Mouse (Mus musculus): Measurements from ENCODE around the gene Kif16b. TPM values are rescaled to one million over a fixed set of nuclear protein-coding genes. Genes with fewer than 3 reads are reported as not detected.
A peak's percentile ranks its signal among the peaks of the same experiment; 100 is the strongest.

Kif16b gene
- polyA plus RNA-seq, 1 experiment from 2014 or later = 8.0 TPM

DNA sequence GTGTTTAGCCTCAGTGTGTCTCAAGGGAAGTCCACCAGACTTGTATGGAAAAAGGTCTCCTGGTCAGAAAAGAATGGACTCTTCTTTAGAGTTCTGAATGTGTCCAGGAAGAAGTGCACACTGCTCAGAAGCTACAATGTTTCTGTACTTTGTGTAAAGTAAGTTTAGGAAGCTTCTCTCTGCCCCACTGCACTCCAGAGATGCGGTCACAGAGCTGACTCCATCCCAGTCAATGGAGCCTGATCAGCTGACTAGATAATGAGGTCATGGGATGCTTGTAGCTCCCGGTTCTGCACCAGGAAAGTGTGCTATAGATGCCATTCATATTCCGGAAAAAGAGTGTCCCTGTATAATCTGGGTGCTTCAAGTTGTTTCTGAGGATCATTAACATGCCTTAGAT is 7.9 kb upstream of the Kif16b start:
- no peak for DNase-seq (ENCODE audit: low spot score)
- no peaks in the 10 kb centered on the region for H3K4me1 ChIP-seq (replicated peaks; ENCODE audit: control insufficient read depth, insufficient read depth)
- TF ChIP-seq CTCF (IDR thresholded peaks at IDR 0.05; ENCODE audit: low read depth) = no peak
- TF ChIP-seq EP300 (optimal IDR thresholded peaks at IDR 0.05) = no peak
- H3K27me3 ChIP-seq (ENCODE audit: control insufficient read depth, insufficient read depth, low read length) = no peaks in the 10 kb centered on the region
- no peak overlapping the region for H3K4me3 ChIP-seq (ENCODE audit: low read depth, low read length)
- no peaks in the 10 kb centered on the region for H3K36me3 ChIP-seq (ENCODE audit: control insufficient read depth, insufficient read depth, low read length)
- H3K27ac ChIP-seq (replicated peaks) = no peak overlapping the region
- 71% methylated on average over 3 of the region's 3 CpGs for WGBS
- no peaks in the 10 kb centered on the region for H3K9me3 ChIP-seq (ENCODE audit: control insufficient read depth, low read length)
- no peak for ATAC-seq (ENCODE audit: low FRiP score, low TSS enrichment)
- no peak overlapping the region for H3K4me2 ChIP-seq (replicated peaks; ENCODE audit: low read depth)
- H3K9ac ChIP-seq (ENCODE audit: low read length) = no peak overlapping the region

DNA sequence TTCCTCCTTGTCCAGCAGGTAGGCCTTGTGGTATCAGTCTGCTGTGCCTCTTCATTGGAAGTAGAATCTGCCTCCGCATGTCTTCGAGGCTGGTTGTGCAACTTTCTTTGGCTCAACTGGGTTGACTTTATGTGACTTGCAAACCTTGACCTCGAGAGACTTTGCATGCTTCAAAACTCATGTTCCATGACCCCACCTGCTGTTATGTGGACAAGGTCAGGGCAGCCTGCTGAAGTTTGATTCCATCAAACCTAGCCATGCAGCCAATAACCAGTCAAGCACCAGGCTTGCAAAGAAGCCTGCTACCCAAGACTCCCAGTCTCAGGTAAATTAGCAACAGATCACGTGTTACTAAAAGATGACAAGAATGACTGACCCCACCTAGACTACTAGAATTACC is 5.7 kb upstream of the Kif16b start:
- Histone ChIP-seq H3K9me3 (ENCODE audit: control insufficient read depth, low read length) (no peaks in the 10 kb centered on the region), H3K27me3 (ENCODE audit: control insufficient read depth, insufficient read depth, low read length) (no peaks in the 10 kb centered on the region), H3K4me3 (ENCODE audit: low read depth, low read length) (no peak overlapping the region), H3K4me2 (replicated peaks; ENCODE audit: low read depth) (no peak overlapping the region), H3K9ac (ENCODE audit: low read length) (no peak overlapping the region), H3K36me3 (ENCODE audit: control insufficient read depth, insufficient read depth, low read length) (no peaks in the 10 kb centered on the region), H3K27ac (replicated peaks) (no peak overlapping the region), H3K4me1 (replicated peaks; ENCODE audit: control insufficient read depth, insufficient read depth) (peaks cover 2% of the 10 kb centered on the region; the same call in 1 of the 2 replicates)
- no peak for ATAC-seq (ENCODE audit: low FRiP score, low TSS enrichment)
- DNase-seq (ENCODE audit: low spot score) = no peak
- TF ChIP-seq CTCF (IDR thresholded peaks at IDR 0.05; ENCODE audit: low read depth) = no peak
- TF ChIP-seq EP300 (optimal IDR thresholded peaks at IDR 0.05) = no peak
- WGBS = 87% methylated on average over 4 of the region's 4 CpGs

GRCm38 (mm10) chr2:142902905-142903895 is 1.9 kb upstream of the Kif16b start:
- Histone ChIP-seq H3K4me2 (replicated peaks; ENCODE audit: low read depth) (peak overlapping the region; percentile 69), H3K4me1 (replicated peaks; ENCODE audit: control insufficient read depth, insufficient read depth) (peaks cover 4% of the 10 kb centered on the region; the same call in 1 of the 2 replicates), H3K27me3 (ENCODE audit: control insufficient read depth, insufficient read depth, low read length) (no peaks in the 10 kb centered on the region), H3K36me3 (ENCODE audit: control insufficient read depth, insufficient read depth, low read length) (no peaks in the 10 kb centered on the region), H3K9me3 (ENCODE audit: control insufficient read depth, low read length) (no peaks in the 10 kb centered on the region), H3K4me3 (ENCODE audit: low read depth, low read length) (peak overlapping the region; percentile 42), H3K9ac (ENCODE audit: low read length) (peak overlapping the region; percentile 60), H3K27ac (replicated peaks) (peak overlapping the region; percentile 78)
- 2% methylated on average over 34 of the region's 34 CpGs for WGBS
- peak; percentile 98 for ATAC-seq (ENCODE audit: low FRiP score, low TSS enrichment)
- peak; percentile 96 for DNase-seq (ENCODE audit: low spot score)
- TF ChIP-seq EP300 (optimal IDR thresholded peaks at IDR 0.05) (no peak), CTCF (IDR thresholded peaks at IDR 0.05; ENCODE audit: low read depth) (peak; percentile 18; the same call in 1 of the 2 replicates)

DNA sequence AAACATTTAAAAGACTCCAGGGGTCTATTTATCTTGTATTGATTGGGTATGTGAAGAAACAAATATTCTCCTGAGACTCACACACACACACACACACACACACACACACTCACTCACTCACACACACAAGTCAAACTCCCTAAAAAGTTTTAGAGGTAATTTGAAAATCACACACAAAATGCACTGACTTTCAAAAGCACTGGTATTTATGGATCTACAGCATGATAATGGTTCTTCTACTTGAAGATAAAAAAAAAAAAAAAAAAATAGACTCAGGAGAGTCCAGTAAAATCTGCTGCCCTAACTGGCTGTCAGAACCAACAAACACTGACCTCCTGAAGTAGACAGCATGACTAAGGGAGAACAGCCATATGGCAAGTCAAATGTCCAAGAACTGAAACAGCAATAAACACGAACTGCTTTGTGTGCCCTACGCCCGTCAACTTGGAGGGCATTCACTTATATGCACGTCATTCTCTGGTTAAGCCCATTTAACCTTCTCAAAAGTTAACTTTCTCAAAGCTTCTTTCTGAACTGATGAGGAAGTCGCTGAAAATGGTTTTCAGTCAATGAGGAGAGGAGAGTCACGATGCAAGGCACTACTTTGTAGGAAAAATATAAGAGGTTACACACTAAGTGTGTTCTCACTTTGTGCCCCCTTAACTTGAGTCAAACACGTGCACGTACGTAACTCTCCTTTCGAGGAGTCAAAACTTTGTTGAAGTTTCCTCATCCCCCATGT is 1.0 kb downstream of the Kif16b start:
- TF ChIP-seq CTCF (IDR thresholded peaks at IDR 0.05; ENCODE audit: low read depth) (no peak), EP300 (optimal IDR thresholded peaks at IDR 0.05) (no peak)
- ATAC-seq (ENCODE audit: low FRiP score, low TSS enrichment) (no peak), DNase-seq (ENCODE audit: low spot score) (no peak)
- no peaks in the 10 kb centered on the region for H3K27me3 ChIP-seq (ENCODE audit: control insufficient read depth, insufficient read depth, low read length)
- H3K36me3 ChIP-seq (ENCODE audit: control insufficient read depth, insufficient read depth, low read length) = no peaks in the 10 kb centered on the region
- peak overlapping the region; percentile 58 for H3K27ac ChIP-seq (replicated peaks)
- peaks cover 4% of the 10 kb centered on the region; the same call in 1 of the 2 replicates for H3K4me1 ChIP-seq (replicated peaks; ENCODE audit: control insufficient read depth, insufficient read depth)
- H3K9me3 ChIP-seq (ENCODE audit: control insufficient read depth, low read length) = no peaks in the 10 kb centered on the region
- peak overlapping the region; percentile 80 for H3K4me3 ChIP-seq (ENCODE audit: low read depth, low read length)
- H3K4me2 ChIP-seq (replicated peaks; ENCODE audit: low read depth) = peak overlapping the region; percentile 93
- H3K9ac ChIP-seq (ENCODE audit: low read length) = peak overlapping the region; percentile 79
- 25% methylated on average over 10 of the region's 10 CpGs for WGBS

GRCm38 (mm10) chr2:142893780-142894179 is 7.6 kb downstream of the Kif16b start:
- no peak overlapping the region for H3K9ac ChIP-seq (ENCODE audit: low read length)
- no peak for TF ChIP-seq EP300 (optimal IDR thresholded peaks at IDR 0.05)
- TF ChIP-seq CTCF (IDR thresholded peaks at IDR 0.05; ENCODE audit: low read depth) = no peak
- no peak overlapping the region for H3K4me3 ChIP-seq (ENCODE audit: low read depth, low read length)

More at GRCm38 (mm10) chr2:142893780-142894179, 7.6 kb downstream of the Kif16b start:
- no peaks in the 10 kb centered on the region for H3K27me3 ChIP-seq (ENCODE audit: control insufficient read depth, insufficient read depth, low read length)
- H3K4me2 ChIP-seq (replicated peaks; ENCODE audit: low read depth) = no peak overlapping the region
- no peaks in the 10 kb centered on the region for H3K4me1 ChIP-seq (replicated peaks; ENCODE audit: control insufficient read depth, insufficient read depth)
- WGBS = 68% methylated on average over 1 of the region's 1 CpGs
- no peaks in the 10 kb centered on the region for H3K36me3 ChIP-seq (ENCODE audit: control insufficient read depth, insufficient read depth, low read length)
- no peak overlapping the region for H3K27ac ChIP-seq (replicated peaks)
- DNase-seq (ENCODE audit: low spot score) (no peak), ATAC-seq (ENCODE audit: low FRiP score, low TSS enrichment) (no peak)
- no peaks in the 10 kb centered on the region for H3K9me3 ChIP-seq (ENCODE audit: control insufficient read depth, low read length)
